Mouse (Mus musculus): ENCODE data around the gene Fbxo46. TPM values are rescaled to one million over a fixed set of nuclear protein-coding genes. Genes with fewer than 3 reads are reported as not detected.
A peak's percentile ranks its signal among the peaks of the same experiment; 100 is the strongest.
"Not testable (repeated sequence)": the region's sequence is repeated elsewhere in the genome, so short reads cannot be mapped to it uniquely, and the experiment has no call there.

Gene Fbxo46
- polyA plus RNA-seq, 1 experiment from 2014 or later: 16.4 TPM

DNA sequence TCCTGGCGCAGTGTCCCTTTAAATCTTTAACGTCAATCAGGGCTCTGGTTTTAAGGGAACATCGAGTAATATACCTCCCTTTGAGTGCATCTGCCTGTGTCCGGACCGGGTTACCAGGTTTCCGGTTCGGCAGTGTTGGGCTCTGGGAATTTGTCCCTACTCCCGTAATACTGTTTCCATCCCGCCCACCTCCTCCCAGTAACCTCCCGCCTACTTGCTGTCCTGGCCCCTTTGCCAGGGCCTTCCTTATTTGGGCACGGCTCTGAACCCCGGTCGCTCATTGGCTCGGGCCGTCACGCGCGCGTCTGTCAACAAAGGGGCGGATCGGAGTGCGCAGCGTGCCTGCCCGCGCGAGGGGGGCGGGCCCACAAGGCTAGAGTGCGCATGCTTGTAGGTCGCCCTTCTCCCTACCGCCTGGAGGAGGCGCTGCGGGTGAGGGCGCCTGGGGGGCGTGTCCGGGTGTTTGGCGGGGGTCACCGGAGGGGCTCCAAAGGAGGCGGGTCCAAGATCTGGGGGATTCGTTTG is 11.7 kb downstream of the Fbxo46 start:
- DNase-seq (ENCODE audit: low spot score): peak; percentile 94

GRCm38 (mm10) chr7:19136168-19136567 is 16.5 kb downstream of the Fbxo46 start:
- DNase-seq (ENCODE audit: low spot score): no peak

DNA sequence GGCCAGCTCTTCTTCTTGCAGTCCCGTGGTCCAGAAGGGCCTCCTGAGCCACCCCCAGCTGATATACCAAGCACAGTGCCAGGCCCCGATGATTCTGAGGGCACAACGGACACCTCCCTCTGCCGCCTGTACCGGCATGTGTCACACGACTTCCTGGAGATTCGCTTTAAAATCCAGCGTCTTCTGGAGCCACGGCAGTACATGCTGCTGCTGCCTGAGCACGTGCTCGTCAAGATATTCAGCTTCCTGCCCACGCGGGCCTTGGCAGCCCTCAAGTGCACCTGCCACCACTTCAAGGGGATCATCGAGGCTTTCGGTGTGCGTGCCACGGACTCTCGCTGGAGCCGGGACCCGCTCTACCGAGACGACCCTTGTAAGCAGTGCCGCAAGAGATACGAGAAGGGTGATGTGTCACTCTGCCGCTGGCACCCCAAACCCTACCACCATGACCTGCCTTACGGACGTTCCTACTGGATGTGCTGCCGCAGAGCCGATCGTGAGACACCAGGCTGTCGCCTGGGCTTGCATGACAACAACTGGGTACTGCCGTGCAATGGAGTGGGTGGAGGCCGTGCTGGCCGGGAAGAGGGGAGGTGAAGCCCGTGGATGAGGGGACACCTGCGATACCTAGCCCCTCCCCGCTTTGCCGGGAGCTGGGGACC is 17.1 kb downstream of the Fbxo46 start:
- peak; percentile 55 for DNase-seq (ENCODE audit: low spot score)

- DNase-seq (ENCODE audit: low spot score): peak; percentile 65
These were observed 17.7 kb downstream of the Fbxo46 start for GRCm38 (mm10) chr7:19137380-19137779.

DNA sequence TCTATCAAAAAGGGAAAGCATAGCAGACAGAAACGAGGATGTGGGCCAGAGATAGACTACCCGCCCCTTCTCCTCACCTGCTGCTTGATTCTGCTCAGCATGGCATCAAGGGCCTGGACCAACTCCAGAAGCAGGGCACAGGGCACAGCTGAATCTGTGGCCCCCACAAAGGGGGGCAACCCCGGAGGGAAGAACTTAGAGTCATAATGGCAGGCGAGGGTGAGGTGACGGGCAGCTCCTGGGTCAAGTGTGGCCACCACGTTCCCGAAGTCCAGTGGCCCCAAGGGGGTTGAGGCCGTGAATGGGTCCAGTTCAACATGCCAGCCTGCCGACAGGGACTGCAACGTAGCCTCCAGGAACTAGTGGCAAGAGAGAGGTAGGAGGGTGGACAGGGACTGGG is 27.1 kb downstream of the Fbxo46 start:
- no peak for DNase-seq (ENCODE audit: low spot score)

DNA sequence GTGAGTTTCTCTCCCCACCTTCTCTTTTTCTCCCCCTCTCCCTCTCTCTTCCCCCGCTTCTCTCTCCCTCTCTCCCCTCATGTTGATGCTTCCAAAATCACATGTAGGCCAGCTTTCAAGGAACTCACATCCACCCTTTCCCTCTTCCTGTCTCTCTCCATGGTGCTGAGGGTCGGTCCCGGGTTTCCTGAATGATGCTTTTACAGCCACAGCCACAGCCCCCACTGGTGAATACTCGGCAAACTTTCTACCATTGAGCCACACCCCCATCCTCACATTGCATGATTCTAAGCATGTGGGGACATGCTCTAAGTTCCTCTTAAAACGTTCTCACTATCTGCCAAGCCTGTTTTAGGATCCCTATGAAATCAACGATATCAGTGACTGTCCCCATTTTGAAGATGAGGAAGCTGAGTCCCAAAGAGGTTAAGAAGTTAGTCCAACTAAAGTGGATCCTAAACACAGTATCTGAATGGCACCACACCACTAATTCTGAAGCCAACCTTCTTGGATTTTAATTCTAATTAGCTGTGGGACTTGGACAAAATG is 27.9 kb downstream of the Fbxo46 start:
- DNase-seq (ENCODE audit: low spot score): no peak

- DNase-seq (ENCODE audit: low spot score): no peak
These were observed 28.7 kb downstream of the Fbxo46 start for GRCm38 (mm10) chr7:19148180-19148874.

GRCm38 (mm10) chr7:19148875-19149541 is 29.3 kb downstream of the Fbxo46 start, which contains the start of gene Qpctl:
Gene Qpctl, minus strand, starts transcription at chr7:19149291.
- DNase-seq (ENCODE audit: low spot score): peak; percentile 100

DNA sequence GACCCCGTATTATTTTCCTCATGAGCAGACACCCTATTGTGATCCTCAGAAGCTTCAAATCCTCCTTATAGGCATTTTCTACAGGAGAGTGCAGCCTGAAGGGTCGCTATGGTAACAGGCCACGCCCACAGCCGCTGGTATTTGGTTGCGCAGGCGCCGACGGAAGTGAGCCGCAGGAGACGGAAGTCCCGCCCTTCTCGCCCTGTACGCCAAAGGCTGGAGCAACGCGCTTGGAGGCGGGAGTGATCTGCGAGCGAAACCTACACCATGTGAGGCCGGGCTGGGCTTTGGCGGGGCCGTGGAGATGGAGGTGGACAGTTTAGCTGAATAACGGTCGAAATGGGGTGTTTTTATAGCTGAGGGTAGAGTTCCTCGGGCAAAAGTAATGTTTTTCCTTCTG is 30.0 kb downstream of the Fbxo46 start, which contains the start of gene Snrpd2:
TSS of gene Snrpd2 (plus strand) at position 97 of the 400 bp plus-strand sequence.
- peak; percentile 97 for DNase-seq (ENCODE audit: low spot score)

GRCm38 (mm10) chr7:19151121-19151520 is 31.5 kb downstream of the Fbxo46 start:
- DNase-seq (ENCODE audit: low spot score): not testable (repeated sequence)

GRCm38 (mm10) chr7:19154796-19155195 is 35.1 kb downstream of the Fbxo46 start:
- DNase-seq (ENCODE audit: low spot score): no peak

GRCm38 (mm10) chr7:19155825-19156475 is 36.3 kb downstream of the Fbxo46 start:
- peak; percentile 15 for DNase-seq (ENCODE audit: low spot score)

DNA sequence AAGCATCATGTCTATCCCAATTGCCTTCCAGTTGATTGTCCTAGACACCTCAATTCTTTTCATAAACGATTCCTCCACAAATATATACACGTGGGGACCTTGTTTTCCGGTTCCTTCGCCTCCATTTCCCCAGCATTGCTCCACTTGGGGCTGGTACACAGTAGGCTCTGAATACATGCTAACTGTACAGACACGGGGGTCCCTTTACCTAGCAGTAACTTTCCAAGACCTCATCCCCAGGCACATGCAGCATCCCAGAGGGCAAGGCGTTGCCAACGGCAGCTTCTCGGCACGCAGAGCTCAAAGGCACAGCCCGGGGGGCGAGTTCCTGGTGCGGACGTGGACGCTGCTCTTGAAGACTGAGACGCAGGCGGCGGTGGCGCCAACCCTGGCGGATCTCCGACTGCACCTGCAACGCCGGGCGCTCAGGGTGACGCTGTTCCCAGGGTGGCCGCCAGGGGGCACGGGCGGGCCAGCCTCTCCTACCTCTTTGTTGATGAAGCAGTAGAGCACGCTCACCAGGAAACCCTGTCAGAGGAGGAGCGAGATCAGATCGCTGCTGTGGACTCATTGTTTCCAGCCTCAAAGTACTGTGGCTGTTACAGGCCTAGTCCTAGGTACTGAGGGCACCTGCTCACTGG is 37.6 kb downstream of the Fbxo46 start:
- DNase-seq (ENCODE audit: low spot score): peak; percentile 93

DNA sequence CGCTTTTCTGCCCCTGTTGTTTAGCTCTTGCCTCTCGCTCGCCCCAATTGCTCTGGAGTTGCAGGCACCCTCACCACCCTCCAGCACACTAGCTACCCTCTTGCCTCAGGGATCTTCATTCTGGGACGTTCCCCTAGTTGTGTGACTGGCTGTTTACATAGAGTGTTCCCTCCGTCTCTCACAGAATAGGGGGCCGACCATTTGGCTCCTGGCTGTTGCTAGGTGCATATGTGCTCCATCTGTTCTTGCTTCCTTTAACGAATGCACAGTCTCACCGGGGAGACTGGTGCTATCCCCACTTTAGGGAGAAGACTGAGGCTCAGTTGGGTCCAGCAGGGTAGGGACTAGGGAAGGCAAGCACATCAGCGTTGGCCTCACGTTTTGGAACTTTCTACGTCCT is 38.9 kb downstream of the Fbxo46 start:
- DNase-seq (ENCODE audit: low spot score): no peak

- DNase-seq (ENCODE audit: low spot score): no peak
These were observed 39.8 kb downstream of the Fbxo46 start for GRCm38 (mm10) chr7:19159411-19159810.

GRCm38 (mm10) chr7:19160115-19160514 is 40.5 kb downstream of the Fbxo46 start:
- DNase-seq (ENCODE audit: low spot score): peak; percentile 48

- no peak for DNase-seq (ENCODE audit: low spot score)
These were observed 43.3 kb downstream of the Fbxo46 start for GRCm38 (mm10) chr7:19162928-19163327.

- DNase-seq (ENCODE audit: low spot score): no peak
These were observed 44.1 kb downstream of the Fbxo46 start for GRCm38 (mm10) chr7:19163752-19164151.

GRCm38 (mm10) chr7:19164189-19164588 is 44.5 kb downstream of the Fbxo46 start:
- no peak for DNase-seq (ENCODE audit: low spot score)

DNA sequence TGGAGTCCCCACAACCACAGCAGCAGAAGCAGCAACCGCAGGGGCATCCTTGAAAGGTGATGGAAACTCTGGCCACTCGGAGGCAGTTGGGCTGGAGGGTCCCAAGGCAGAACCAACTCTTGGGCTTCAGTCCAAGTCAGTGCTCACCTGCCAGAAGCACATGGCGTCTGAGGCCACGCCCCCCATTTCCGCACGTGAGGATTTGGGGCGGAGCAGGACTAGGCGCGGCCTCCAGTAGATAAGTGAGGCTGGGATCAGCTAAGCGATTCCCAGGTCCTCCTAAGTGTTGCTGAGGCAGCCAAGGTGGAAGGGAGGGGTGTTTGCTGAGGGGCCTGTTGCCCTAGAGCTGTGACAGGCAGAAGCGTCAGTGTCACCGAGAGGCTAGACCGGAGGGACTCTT is 45.3 kb downstream of the Fbxo46 start:
- DNase-seq (ENCODE audit: low spot score): peak; percentile 38
